Mouse (Mus musculus) MEL (cell line): ENCODE measurements around the gene Sqor. TPM values are rescaled to one million over a fixed set of nuclear protein-coding genes. Genes with fewer than 3 reads are reported as not detected.

Source experiments
- DNase-seq: peaks from one replicate; pipeline ENCODE4 v3.0.0; 2011; ENCODE audit warnings: low read depth, low spot score
- H3K27ac ChIP-seq: 2 replicates; pipeline ENCODE4 v1.5.1; 2012; ENCODE audit warnings: low read depth, mild to moderate bottlenecking, control low read depth, low read length, moderate library complexity; ENCODE audit not compliant: control insufficient read depth
- H3K27me3 ChIP-seq, 2 experiments: fragments of 150-350 bp in 1 of 2; sonication (generic) in 1 of 2; 2 replicates each; pipeline ENCODE4 v1.6.1; 2012; ENCODE audit warnings: low read length in 2 of 2, mild to moderate bottlenecking in 2 of 2, improper control_type of control experiment in 1 of 2, moderate library complexity in 1 of 2; ENCODE audit not compliant: insufficient read depth in 2 of 2, control insufficient read depth in 1 of 2
- H3K36me3 ChIP-seq, 2 experiments: 2 replicates each; pipeline ENCODE4 v1.6.1; 2012 to 2014; ENCODE audit warnings: low read length in 2 of 2, improper control_type of control experiment in 1 of 2, inconsistent platforms in 1 of 2, mild to moderate bottlenecking in 1 of 2; ENCODE audit not compliant: insufficient read depth in 2 of 2, control insufficient read depth in 1 of 2
- H3K4me1 ChIP-seq, 2 experiments: fragments of 150-350 bp in 1 of 2; sonication (generic) in 1 of 2; 2 replicates each; pipeline ENCODE4 v1.6.1; 2012; ENCODE audit warnings: low read length in 2 of 2, improper control_type of control experiment in 1 of 2, mild to moderate bottlenecking in 1 of 2; ENCODE audit not compliant: insufficient read depth in 2 of 2, control insufficient read depth in 1 of 2
- H3K4me3 ChIP-seq, 2 experiments: fragments of 150-350 bp in 1 of 2; sonication (generic) in 1 of 2; 2 replicates each; pipeline ENCODE4 v1.5.1; 2012; ENCODE audit warnings: low read depth in 2 of 2, low read length in 2 of 2, mild to moderate bottlenecking in 2 of 2, moderate library complexity in 2 of 2, control low read depth in 1 of 2, improper control_type of control experiment in 1 of 2; ENCODE audit not compliant: control insufficient read depth in 1 of 2, insufficient read depth in 1 of 2
- H3K79me2 ChIP-seq: 2 replicates; pipeline ENCODE4 v1.6.1; 2012; ENCODE audit warnings: mild to moderate bottlenecking, low read length, moderate library complexity; ENCODE audit not compliant: control insufficient read depth, poor library complexity, insufficient read depth
- H3K9ac ChIP-seq: 2 replicates; pipeline ENCODE4 v1.6.1; 2012; ENCODE audit warnings: low read depth, mild to moderate bottlenecking, control low read depth, low read length, moderate library complexity; ENCODE audit not compliant: control insufficient read depth, poor library complexity, severe bottlenecking
- H3K9me3 ChIP-seq: fragments of 150-350 bp; sonication (generic); replicated peaks from 2 replicates; pipeline ENCODE4 v1.6.1; 2012; ENCODE audit warnings: mild to moderate bottlenecking, low read length, improper control_type of control experiment, moderate library complexity; ENCODE audit not compliant: insufficient read depth
- CTCF ChIP-seq, 3 experiments: IDR thresholded peaks in 2 of 3; conservative IDR thresholded peaks in 1 of 3; 2 replicates each; pipeline ENCODE4 v1.5.1; 2011 to 2012; ENCODE audit warnings: low read length in 3 of 3, low read depth in 2 of 3, mild to moderate bottlenecking in 2 of 3, improper control_type of control experiment in 1 of 3, inconsistent platforms in 1 of 3, mixed read lengths in 1 of 3, moderate library complexity in 1 of 3; ENCODE audit not compliant: control insufficient read depth in 1 of 3, insufficient read depth in 1 of 3, poor library complexity in 1 of 3, severe bottlenecking in 1 of 3
- EP300 ChIP-seq, 2 experiments: IDR thresholded peaks; 2 replicates each; pipeline ENCODE4 v1.6.1; 2011; ENCODE audit warnings: improper control_type of control experiment in 2 of 2, low read length in 2 of 2, low read depth in 1 of 2, mild to moderate bottlenecking in 1 of 2
- ETS1 ChIP-seq: IDR thresholded peaks from 2 replicates; pipeline ENCODE4 v1.6.1; 2012; ENCODE audit warnings: low read depth, mild to moderate bottlenecking, inconsistent platforms, low read length, improper control_type of control experiment, moderate library complexity
- GATA1 ChIP-seq: IDR thresholded peaks from 2 replicates; pipeline ENCODE4 v1.6.1; 2011; ENCODE audit warnings: low read depth, low read length, improper control_type of control experiment
- MAFK ChIP-seq: IDR thresholded peaks from 2 replicates; pipeline ENCODE4 v1.6.1; 2011; ENCODE audit warnings: low read depth, mild to moderate bottlenecking, low read length, improper control_type of control experiment, borderline replicate concordance
- MAX ChIP-seq: IDR thresholded peaks from 2 replicates; pipeline ENCODE4 v1.6.1; 2011; ENCODE audit warnings: low read length, improper control_type of control experiment
- MEF2A ChIP-seq: IDR thresholded peaks from 2 replicates; pipeline ENCODE4 v1.6.1; 2014; ENCODE audit warnings: low read depth, mild to moderate bottlenecking, inconsistent platforms, low read length, improper control_type of control experiment; ENCODE audit not compliant: poor library complexity, insufficient replicate concordance, severe bottlenecking; ENCODE audit errors: extremely low read depth
- MYB ChIP-seq: IDR thresholded peaks from 2 replicates; pipeline ENCODE4 v1.6.1; 2011; ENCODE audit warnings: mild to moderate bottlenecking, low read depth, low read length, improper control_type of control experiment
- POLR2AphosphoS2 ChIP-seq: IDR thresholded peaks from 2 replicates; pipeline ENCODE4 v1.6.1; 2011; ENCODE audit warnings: low read length, improper control_type of control experiment
- POLR2AphosphoS5 ChIP-seq: IDR thresholded peaks from 2 replicates; pipeline ENCODE4 v1.6.1; 2012; ENCODE audit warnings: low read depth, borderline replicate concordance, mild to moderate bottlenecking, inconsistent platforms, low read length, moderate library complexity, mixed read lengths
- RCOR1 ChIP-seq: IDR thresholded peaks from 2 replicates; pipeline ENCODE4 v1.6.1; 2012; ENCODE audit warnings: low read depth, mild to moderate bottlenecking, inconsistent platforms, low read length, improper control_type of control experiment
- SMC3 ChIP-seq: IDR thresholded peaks from 2 replicates; pipeline ENCODE4 v1.6.1; 2011; ENCODE audit warnings: low read depth, low read length, improper control_type of control experiment
- TAL1 ChIP-seq: IDR thresholded peaks from 2 replicates; pipeline ENCODE4 v1.6.1; 2012; ENCODE audit warnings: mild to moderate bottlenecking, inconsistent platforms, low read length, moderate library complexity, mixed read lengths
- UBTF ChIP-seq: IDR thresholded peaks from 2 replicates; pipeline ENCODE4 v1.6.1; 2012; ENCODE audit warnings: low read depth, mild to moderate bottlenecking, inconsistent platforms, low read length, improper control_type of control experiment, moderate library complexity, borderline replicate concordance; ENCODE audit not compliant: insufficient read depth
- ZC3H11A ChIP-seq: IDR thresholded peaks from 2 replicates; pipeline ENCODE4 v1.6.1; 2012; ENCODE audit warnings: low read depth, mild to moderate bottlenecking, inconsistent platforms, low read length, improper control_type of control experiment
- ZKSCAN1 ChIP-seq: IDR thresholded peaks from 2 replicates; pipeline ENCODE4 v1.6.1; 2012; ENCODE audit warnings: low read depth, mild to moderate bottlenecking, inconsistent platforms, low read length, improper control_type of control experiment, moderate library complexity
- ZMIZ1 ChIP-seq: IDR thresholded peaks from 2 replicates; pipeline ENCODE4 v1.6.1; 2012; ENCODE audit warnings: low read depth, mild to moderate bottlenecking, inconsistent platforms, low read length, improper control_type of control experiment, moderate library complexity
- ZNF384 ChIP-seq: IDR thresholded peaks from 2 replicates; pipeline ENCODE4 v1.6.1; 2012; ENCODE audit warnings: low read depth, mild to moderate bottlenecking, inconsistent platforms, low read length, improper control_type of control experiment
- polyA plus RNA-seq, 2 experiments: library from polyadenylated mRNA; stranded (reverse) in 1 of 2; unstranded in 1 of 2; fragments of >175 nt in 1 of 2; fragments of >200 nt in 1 of 2; gene quantifications; 2 replicates each; pipeline versions ENCODE4 v1.2.1 to v1.2.4; 2012; ENCODE audit warnings: low replicate concordance in 2 of 2, low read depth in 1 of 2; ENCODE audit not compliant: insufficient read length in 2 of 2, insufficient read depth in 1 of 2, missing spikeins in 1 of 2
- total RNA-seq: library from RNA; depleted of rRNA; stranded (reverse); fragments of 300-350 nt; gene quantifications from 2 replicates; pipeline ENCODE4 v1.2.3, GENCODE M21; 2012

The Sqor gene
- total and polyA plus RNA-seq, 3 experiments, result 2.2 to 3.3 TPM; not detected in 1

- H3K4me1 ChIP-seq, result no peaks in the 10 kb centered on the region
- no peak overlapping the region for H3K9ac ChIP-seq
- H3K27ac ChIP-seq, result no peak overlapping the region
- H3K79me2 ChIP-seq, result no peaks in the 10 kb centered on the region
- TF ChIP-seq SMC3 (no peak), ZMIZ1 (no peak), TAL1 (no peak), MYB (no peak), GATA1 (no peak), CTCF (IDR thresholded peaks at IDR 0.05 in 2 of 3, conservative IDR thresholded peaks at IDR 0.05 in 1 of 3; ENCODE audit: control insufficient read depth in 1 of 3, insufficient read depth in 1 of 3, low read depth in 2 of 3, low read length in 3 of 3, poor library complexity in 1 of 3, severe bottlenecking in 1 of 3) (no peak), RCOR1 (no peak), POLR2AphosphoS5 (no peak), ETS1 (no peak), EP300 (IDR thresholded peaks at IDR 0.05; ENCODE audit: low read depth in 1 of 2, low read length in 2 of 2) (no peak), MAFK (no peak), UBTF (no peak), MAX (no peak), ZKSCAN1 (no peak)
- H3K9me3 ChIP-seq, result no peaks in the 10 kb centered on the region
- no peak overlapping the region for H3K4me3 ChIP-seq
- DNase-seq, result no peak
- no peaks in the 10 kb centered on the region; a peak in 1 of 4 replicates for H3K27me3 ChIP-seq
- no peaks in the 10 kb centered on the region for H3K36me3 ChIP-seq
Measured at GRCm38 (mm10) chr2:122783730-122784129, 18.7 kb downstream of the Sqor start.

- Histone ChIP-seq H3K79me2 (no peaks in the 10 kb centered on the region), H3K4me3 (no peak overlapping the region), H3K4me1 (no peaks in the 10 kb centered on the region), H3K9me3 (no peaks in the 10 kb centered on the region), H3K36me3 (no peaks in the 10 kb centered on the region), H3K9ac (no peak overlapping the region), H3K27ac (no peak overlapping the region), H3K27me3 (no peaks in the 10 kb centered on the region; a peak in 1 of 4 replicates)
- no peak for DNase-seq
- TF ChIP-seq ZC3H11A (no peak), RCOR1 (no peak), ZKSCAN1 (no peak), MEF2A (no peak), POLR2AphosphoS5 (no peak), POLR2AphosphoS2 (no peak), MAX (no peak), SMC3 (no peak), EP300 (IDR thresholded peaks at IDR 0.05; ENCODE audit: low read depth in 1 of 2, low read length in 2 of 2) (no peak), ZNF384 (no peak)
Measured at GRCm38 (mm10) chr2:122784701-122785100, 19.7 kb downstream of the Sqor start.
